Mouse (Mus musculus) c-Kit-positive CD71-positive TER-119-positive erythroid progenitor cells, embryonic 14.5 days (primary cell): Measurements from ENCODE around the gene Alpl.

Experiments
- DNase-seq: peaks from one replicate; pipeline ENCODE4 v3.0.0-alpha.2; 2013; ENCODE audit warnings: low spot score

Alpl gene

DNA sequence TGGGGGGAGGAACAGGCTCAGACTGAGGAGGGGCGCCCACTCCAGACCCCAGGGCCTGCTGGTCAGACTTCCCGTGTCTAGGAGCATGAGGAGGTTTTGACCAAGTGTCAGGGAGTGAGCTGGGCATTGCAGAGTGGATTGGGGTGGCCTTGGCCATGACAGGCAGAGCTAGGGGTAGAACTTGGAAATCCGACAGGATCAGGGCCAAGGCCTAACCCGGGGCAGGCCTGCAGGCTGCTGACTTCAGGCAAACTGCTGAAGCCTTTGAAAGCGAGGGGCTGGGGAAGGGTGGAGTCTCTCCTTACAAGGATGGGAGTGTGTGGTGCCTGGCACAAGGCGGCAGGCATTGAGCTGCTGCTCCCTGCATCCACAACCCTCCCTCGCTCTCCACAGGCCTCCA is 79.2 kb downstream of the Alpl start:
- DNase-seq: no peak

DNA sequence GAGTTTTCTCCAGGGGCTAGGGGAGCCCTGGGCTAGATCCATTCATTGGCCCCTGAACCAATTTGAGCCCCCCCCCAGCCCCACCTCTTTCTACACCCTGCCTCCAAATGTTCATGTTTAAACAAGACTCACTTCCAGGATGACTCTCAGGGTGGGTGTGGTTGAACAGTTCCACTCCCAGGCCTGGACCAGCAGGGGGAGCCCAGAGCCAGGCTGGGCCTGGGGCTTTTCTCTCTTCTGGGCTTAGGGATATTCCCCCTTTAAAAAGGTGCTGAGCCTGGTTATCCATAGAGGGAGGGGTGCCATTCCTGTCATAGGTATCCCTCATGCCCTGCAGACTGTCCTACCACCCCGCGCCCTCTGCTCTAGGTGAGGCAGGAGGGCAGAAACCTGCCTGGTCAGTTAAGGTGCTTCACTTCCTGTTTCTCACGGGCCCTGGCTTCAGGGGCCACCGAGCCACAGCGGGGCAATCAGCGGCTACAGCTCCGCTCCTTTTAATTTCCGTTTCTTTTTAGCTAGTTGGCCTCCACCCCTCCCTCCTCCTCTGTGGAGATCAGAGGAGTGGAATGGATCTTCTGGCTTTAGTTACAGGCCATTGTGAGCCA is 82.1 kb downstream of the Alpl start:
- no peak for DNase-seq

DNA sequence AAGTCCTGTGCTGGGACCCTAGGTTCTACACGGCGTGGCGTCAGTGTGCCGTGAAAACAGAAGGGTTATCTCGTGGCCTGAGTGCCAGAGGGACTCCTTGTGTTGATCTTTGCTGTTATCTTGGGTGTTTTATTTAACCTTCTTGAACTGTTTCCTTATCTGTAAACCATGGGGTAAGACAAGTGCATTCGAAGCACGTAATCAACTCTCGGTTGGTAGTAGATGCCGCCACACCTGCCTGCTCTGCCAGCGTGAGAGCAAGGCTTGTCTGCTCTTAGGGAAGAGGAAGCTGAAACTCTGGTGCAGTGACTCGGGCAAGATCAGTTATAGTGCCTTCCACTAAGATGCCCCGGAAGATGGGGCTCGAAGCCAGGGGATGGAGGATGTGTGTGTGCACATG is 83.2 kb downstream of the Alpl start:
- DNase-seq: no peak

DNA sequence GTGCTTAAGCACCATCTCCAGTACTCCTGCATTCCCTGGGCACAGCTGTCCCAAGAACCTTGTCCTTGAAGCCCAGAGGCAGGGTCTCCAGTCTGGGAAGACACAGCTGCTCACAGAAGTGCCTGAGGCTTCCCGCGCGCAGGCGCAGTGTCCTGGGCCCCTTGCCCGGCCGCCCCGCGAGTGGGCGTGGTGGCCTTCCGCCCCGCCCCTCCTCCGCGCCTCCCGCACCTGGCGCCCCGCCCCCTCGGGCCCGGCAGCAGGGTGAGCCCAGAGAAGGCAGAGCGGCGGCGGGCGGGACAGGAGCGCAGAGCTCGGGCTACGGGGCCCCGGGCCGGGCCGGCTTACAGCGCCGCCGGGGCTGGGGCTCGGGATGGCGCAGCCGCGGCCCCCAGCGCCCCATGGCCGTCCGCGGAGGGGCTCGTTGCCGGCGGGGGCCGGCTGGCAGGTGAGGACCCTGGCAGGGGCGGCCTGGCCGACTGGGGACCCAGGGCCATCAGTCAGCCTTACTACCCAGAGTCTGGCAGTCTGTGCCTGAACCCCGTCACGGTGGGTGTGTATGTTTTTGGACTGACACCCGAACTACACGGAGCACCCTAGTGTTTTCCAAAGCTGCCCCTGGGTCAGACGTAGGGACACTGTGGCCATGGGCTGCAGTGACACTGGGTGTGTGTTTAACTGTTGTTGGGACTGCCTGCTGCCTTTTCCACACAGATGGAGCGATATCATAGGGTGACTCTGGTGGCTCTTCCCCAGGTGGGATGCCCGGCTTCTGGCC is 88.8 kb downstream of the Alpl start:
- DNase-seq: peak; percentile 55

DNA sequence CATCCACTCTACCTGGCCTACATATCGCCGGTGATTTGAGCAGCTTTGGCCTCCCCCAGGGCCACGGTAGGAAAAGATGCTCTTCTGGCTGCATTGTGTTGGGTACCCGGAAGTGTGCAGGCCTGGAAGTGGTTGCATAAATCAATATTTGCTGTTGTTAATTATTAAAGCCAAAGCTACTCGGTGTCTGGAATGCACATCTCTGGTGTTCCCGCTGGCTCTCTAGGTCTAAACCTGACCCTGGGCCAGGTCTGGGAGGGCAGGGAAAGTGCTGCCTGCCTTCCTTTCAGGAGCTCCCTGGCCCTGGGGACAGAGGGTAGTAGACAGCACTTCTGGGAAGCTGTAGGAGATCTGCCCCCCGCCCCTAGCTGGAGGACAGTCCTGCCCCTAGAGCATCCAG is 89.7 kb downstream of the Alpl start:
- DNase-seq: no peak

DNA sequence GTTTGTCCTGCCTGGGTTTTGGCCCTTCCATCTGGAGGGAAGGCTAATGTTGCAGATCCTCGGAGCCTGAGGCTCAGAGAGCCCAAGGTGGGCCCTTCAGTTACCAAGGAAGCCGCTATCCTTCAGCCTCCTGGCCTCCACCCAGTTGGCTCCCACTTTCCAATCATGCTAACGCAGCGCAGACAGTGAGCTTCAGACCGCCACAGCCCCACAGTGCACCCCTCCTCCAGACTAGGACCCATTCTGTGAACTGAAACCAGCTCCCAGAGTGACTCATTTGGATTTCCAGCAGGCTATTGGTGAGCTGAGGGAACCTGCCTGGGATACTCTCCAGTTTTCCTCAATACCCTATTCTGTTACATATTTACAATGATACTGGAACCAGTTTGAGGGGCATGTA is 90.8 kb downstream of the Alpl start:
- no peak for DNase-seq

DNA sequence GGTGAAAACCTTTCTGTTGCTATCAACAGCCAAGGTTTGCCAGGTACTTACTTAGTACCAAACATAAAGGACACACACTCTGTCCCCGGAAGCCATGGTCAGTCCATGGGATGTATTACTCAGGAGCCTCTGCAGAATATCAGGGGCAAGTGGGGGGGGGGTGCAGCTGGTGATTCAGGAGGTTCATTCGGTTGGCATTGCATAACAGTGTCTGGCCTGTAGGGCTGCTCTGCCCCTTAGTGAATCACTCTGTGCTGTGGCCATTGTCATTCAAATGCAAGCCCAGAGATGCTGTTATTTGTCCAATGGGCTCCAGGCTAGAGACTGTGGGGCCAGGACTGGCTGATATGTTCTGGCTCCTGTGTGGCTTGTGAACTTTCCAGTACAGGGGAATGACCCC is 91.6 kb downstream of the Alpl start:
- DNase-seq: no peak

DNA sequence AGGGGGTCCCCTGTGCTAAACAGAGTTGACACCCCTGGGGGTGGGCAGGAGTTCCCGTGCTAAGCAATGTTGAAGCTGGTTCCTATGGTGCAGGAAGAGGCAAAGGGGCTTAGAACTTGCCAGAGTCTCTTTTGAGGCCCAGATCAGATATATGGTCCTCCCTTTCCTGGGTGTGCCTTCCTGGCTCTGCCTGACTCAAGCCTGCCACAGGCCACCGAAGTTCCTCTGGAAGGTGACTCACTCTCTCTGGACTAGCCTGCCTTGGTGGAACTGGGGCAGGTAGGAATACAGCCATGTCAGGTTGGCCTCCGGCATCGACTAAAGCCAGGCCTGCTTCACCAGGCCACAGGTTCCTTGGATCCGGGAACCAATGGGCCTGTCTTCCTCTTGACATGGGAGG is 93.1 kb downstream of the Alpl start:
- no peak for DNase-seq

DNA sequence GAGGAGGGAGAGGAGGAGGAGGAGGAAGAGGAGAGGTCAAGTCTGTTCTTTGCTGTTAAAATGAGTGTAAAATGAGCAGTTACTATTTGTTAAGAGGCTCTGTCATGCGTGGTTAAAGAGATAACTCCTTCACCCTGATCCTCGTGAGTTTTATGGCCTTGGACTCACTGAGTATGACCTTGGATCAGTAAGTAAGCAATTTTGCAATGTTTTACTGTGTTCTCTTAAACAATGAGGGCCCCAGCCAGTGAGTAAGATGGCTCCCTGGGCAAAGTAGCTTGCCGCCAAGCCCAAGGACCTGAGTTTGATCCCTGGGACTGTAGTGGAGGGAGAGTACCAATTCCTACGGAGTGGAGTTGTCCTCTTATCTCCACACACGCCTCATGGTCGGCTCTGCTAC is 95.2 kb downstream of the Alpl start:
- DNase-seq: no peak

DNA sequence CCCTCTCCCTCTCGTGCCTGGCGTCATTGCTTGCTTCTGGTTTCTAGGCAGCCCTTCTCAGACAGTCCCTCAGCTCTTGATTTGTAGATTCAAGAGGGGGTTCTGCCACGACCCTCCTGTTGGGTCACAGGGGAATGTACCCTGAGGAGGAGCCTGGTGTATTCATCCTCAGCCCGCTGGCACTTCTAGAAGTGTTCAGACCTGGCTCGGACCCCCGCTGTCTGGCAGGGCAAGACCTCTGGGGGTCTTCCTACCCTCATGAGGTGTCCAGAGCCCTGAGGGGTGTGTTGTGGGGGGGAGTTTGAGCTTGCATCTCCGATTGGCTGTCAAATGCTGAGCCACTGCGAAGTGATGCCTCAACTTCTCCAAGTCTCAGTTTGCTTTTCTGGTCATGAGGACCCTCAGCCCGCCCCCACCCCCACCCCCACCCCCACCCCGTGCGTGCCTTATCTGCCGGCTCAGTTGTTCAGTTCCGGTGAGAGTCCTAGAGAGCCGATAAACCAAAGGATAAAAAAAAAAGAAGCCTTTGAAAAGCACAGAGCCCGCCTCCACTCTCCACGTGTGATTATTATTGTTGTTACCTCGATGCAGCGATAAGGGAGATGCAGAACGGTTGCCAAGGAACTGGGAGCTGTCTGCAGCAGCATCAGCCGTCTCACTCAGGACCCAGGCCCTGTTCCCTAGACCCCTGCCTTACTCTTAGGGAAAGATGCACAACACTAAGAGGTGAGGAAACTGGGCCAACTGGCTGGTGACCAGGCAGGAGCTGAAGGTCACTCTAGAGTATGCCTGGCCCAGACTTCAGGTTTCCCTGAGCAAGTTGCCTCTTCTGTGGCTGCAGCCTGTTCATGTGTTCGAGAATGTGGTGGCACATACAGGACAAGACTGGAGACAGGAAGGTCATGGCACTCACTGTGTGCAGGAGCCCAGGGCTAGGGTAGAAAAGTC is 96.6 kb downstream of the Alpl start:
- DNase-seq: no peak

DNA sequence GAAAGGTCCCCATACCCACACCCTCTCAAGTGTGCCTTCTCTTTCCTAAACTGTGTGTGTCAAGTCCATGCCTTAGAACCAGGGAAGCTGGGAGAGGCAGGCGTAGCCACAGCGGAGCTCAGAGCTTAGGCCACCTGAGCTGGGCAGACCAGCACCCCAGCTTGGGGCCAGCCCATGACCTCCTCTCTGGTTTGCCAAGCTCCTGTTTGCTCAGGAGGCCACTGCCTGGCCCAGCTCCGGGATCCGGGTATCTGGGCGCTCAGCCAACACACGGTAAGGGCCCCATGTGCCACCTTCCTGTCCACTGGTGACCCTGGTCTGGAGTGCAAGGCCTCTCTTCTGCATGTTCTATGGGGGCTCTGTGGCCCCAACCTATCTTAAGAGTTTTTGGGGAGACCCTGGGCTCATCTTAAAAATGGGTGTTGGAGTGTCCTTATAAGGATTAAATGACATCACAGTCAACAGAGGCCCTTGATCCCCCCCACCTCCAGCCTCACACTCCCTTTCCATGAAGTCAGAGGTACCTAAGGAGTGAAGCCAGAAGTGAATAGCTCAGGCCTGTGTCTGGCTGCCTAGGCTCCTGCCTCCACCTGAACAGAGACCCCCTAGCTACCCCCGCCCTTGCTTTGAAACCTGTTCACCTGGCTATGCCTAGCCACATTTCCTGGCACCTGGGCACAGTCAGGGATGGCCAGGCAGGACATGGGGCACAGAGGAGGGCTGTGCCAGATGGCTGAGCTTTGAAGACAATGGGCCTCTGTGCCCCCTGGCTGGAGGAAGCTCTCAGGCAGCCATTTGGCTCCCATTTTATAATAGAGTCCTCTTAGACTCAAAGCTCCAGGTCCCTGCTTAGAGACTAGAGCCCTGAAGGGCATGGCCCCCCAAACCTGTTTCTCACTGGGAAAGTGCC is 97.9 kb downstream of the Alpl start:
- DNase-seq: no peak

DNA sequence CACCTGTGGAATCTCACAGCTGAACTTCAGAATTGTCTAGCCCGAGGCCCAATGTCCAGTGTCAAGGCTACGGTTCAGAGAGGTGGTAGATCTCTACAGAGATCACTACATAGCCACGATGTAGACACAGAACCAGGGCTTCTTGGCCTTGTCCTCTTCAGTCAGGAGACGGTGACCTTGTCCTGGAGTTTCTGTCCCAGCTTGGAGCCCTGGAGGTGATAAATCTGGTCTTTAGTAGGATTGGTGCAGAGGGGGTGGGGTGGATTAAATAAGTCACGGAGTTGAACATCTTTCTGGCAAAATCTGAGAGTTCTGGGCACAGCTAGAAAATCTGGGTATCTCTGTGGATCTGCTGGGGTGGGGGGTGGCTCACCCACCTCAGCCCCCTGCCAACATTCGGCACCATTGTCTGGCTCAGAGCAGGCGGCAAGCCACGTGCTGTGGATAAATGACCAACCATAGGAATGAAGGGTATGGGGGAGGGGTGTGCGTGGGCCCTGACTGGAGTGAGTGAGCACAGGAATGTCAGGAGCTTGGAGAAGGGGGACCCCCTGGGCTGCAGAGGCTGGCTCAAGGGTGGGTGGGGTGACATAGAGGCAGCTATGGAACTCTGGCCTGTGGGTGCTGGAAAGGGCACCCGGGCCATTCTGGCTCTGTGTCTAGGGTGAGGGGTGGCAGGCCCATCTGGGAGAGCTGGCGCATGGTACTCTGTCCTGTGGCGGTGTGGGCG is 98.9 kb downstream of the Alpl start:
- DNase-seq: no peak

DNA sequence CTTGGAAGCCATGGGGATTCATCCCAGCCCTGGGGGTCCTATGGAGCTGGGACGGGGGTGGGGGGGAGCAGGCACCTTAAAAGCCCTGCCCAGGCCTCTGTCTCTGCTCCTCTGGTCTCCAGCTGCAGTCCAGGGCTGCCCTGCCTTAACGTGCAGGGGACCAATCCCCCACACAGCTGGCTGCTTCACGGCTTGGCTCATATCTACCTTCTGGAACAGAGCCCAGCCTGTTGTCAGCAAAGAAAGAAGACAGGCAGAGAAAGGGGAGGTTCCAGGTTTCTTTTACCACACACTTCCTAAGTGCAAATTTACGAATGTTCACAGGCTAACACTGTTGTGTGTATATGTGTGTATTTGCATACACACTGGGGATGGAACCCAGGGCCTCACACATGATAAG is 100.3 kb downstream of the Alpl start:
- no peak for DNase-seq

DNA sequence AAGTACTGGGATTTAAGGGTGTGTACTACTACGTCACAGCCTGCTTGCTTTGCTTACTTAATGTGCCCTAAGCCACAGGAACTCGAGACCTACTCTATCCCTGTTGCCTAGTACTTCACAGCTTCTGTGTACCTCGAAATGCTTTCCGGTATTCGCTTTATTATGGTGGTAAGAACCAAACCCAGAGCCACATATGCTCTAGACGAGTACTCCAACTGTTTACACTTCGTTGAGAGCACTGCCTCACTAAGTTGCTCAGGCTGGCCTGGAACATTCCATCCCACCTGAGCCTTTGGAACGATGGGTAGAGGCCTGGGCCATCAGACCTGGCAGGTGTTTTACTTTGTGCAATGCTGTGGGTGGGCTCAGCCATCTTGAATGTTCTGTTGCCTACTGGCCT is 100.9 kb downstream of the Alpl start:
- no peak for DNase-seq

DNA sequence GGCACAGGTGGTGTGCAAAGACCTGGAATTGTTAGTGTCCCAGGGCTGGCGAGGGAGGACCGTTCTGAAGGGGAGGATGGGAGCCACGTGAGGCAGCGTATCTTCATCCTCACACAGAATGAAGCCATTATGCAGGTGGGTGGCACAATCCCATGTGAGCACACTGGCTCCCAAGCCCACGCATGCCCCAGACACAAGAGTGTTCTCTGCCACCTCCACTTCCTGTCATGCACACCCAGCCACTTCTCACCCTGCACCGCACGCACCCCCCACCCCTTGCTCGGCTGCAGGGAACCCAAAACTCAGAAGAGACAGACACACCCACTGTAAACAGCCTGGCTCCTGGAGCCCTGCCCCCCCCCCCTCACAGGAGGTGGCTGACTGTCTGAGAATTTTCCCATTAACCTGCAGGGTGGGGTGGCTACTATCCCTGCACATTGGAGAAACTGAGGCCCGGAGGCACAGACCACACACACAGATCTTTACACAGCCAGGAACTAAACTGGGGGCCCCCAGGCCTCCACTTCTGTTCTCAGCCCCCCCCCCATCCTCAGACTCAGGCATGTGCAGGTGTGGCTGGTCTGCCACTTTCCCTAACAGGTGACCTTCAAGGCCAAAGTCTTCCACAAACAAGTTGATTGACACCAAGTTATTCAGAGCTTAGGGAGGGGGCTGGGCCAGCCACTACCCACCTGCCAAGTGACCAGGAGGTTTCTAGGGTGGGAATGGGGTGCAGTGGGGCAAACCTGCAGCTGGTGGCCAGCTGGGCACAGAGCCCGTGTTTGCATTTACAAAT is 103.9 kb downstream of the Alpl start:
- DNase-seq: no peak
